Mouse (Mus musculus): ENCODE measurements at regions not wholly inside any gene's neighbourhood (a gene's known extent, or its start where the extent isn't known, plus 50 kb on each side); places are given as distances from the start of the nearest gene placed in this dataset.

GRCm38 (mm10) chr6:36645415-36645814 lies 164.6 kb downstream of the Ptn start:
- peak; percentile 21 for DNase-seq (ENCODE audit: low spot score)

GRCm38 (mm10) chr6:36644880-36645279 lies 165.1 kb downstream of the Ptn start:
- DNase-seq (ENCODE audit: low spot score), result no peak

DNA sequence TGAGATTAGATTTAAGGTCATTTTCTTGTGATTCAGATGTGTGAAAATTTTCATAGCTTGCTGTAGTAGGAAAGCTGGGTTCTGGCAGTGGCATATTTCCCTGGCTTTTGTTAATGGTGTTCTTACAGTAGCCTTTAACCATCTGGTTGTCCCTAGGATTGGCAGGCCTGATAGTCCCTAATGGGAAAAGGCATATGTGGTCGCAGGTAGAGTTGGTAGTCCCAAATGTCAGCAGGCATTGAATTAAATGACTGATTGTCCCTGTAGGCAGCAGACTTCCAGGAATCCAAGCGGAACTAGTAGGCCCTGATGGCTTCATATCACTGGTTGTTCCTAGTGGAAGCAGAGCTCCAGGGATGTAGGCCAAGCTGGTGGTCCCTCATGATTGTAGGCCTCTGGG lies 173.0 kb downstream of the Ptn start:
- DNase-seq (ENCODE audit: low spot score), result no peak

GRCm38 (mm10) chr6:36627648-36628047 lies 182.4 kb downstream of the Ptn start:
- DNase-seq (ENCODE audit: low spot score), result no peak

- DNase-seq (ENCODE audit: low spot score), result no peak
Measured at GRCm38 (mm10) chr6:36608281-36608970, 201.6 kb downstream of the Ptn start.

DNA sequence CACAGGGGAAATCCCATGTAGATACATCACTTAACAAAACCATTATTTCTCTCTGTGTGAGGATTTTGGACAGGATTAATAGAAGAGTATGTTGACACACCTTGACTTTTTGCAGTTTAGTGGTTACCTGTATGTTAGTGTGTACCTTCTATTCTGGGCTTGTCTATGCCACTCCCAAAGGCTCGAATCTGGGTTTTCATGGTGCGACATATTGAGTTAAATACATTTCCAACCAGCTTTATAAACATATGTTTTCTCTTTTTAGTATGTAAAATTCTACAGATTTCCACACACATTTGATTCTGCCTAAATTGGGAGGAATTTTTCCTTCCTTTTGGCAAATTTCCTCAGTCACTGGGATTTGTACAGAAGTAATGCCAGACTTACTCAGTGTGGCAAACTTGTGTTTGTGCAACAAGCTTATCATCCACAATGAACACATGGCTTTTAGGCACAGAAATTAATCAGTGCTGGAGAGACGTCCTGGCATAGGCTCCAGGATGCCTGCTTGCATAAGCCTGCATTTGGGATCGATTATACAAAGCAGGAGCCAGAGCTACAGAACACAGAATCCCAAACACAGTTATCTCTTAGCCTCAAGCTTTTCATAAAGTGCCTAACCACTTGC lies 204.3 kb downstream of the Ptn start:
- peak; percentile 18 for DNase-seq (ENCODE audit: low spot score)

DNA sequence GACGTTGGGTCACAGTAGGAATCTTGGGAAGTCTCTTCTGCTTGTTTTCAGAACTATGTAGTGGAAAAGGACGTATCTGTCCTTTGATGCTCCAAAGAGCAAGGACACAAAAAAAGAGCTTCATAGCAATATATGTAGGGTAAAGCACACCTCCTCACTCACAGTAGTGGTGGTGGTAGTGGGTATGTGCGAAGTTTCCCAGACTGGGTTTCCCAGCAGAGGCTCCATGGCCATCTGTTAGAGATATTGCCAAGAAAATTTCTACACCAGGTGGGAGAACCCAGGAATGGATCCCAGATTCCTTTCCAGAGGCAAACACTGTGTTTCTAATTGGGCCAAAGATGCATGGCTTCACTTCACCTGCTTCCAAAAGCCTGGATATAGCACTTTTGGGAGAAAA lies 205.2 kb downstream of the Ptn start:
- DNase-seq (ENCODE audit: low spot score), result no peak

DNA sequence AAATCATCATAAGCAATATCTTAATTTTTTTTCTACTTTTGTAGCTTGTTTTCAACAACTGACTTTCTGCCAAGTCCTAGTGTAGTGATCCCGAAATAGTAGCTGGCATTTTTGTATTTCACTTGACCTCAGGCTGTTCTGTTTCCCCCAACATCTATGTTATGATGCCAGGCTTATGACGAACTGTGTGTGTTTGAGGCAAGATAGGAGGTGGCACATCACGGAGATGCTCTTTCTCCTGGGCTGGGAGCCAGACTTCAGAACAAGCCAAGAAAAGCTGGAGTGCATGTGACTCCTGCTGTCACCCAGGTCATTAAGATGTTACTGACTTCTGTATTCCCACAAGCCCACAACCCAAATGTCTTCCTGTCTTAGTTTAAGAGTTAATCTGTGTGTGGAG lies 208.7 kb downstream of the Chrm2 start:
- peak; percentile 33 for DNase-seq (ENCODE audit: low spot score)

DNA sequence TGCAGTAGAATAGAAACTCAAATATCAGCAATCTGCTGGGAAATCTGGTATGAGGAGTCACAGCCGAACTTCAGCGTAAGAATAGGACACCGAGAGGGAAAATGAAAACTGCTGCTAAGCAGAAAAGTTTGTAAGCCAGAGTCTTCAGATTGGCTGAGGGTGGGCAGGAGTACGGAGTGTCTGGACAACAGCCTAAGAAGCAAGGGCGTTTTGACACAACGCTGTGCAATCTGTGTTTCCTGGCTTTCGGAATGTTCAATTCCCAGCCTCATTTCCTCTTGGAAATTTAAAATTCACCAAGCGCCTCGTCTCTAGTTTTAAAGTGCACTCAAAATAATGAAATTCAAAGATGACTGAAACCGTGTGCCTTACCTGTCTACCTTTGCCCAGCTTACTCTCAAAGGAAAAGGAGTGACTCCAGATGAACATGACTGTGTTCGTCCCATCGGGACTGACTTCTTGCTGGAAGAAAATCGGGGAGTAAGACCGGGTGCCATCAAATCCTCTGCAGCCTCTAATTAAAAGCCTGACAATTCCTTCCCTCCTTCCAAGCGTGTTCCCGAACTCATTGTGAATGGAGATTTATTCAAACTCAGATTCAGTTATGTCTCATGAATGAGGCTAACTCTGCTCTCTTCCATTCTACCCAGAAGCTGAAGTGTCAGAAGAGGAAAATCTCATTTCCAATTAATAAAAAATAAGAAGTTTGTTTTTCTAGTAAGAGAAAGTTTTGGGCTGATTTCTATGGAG lies 203.2 kb downstream of the Chrm2 start:
- no peak for DNase-seq (ENCODE audit: low spot score)

GRCm38 (mm10) chr6:36581043-36581442 lies 193.2 kb downstream of the Chrm2 start:
- DNase-seq (ENCODE audit: low spot score), result no peak

All from adipocyte (in vitro differentiated cells).